Mouse (Mus musculus) forebrain, embryonic 11.5 days (tissue): ENCODE results near the gene Flvcr2. TPM values are rescaled to one million over a fixed set of nuclear protein-coding genes. Genes with fewer than 3 reads are reported as not detected.

ENCODE experiments used
- ATAC-seq: fragments of 200-750 bp; cut with Nextera tagmentation; replicated peaks from 2 replicates; pipeline ENCODE4 v1.8.0; 2017; ENCODE audit warnings: moderate TSS enrichment; ENCODE audit not compliant: low FRiP score
- DNase-seq: peaks from one replicate; pipeline ENCODE4 v3.0.0-alpha.2; 2017; ENCODE audit warnings: low spot score
- H3K27ac ChIP-seq: fragments of 300-500 bp; sonication (generic); 2 replicates; pipeline ENCODE4 v1.5.1; 2014; ENCODE audit warnings: low read depth, low read length
- H3K27me3 ChIP-seq: fragments of 300-500 bp; sonication (generic); 2 replicates; pipeline ENCODE4 v1.6.1; 2014; ENCODE audit warnings: mild to moderate bottlenecking, low read length, mixed read lengths; ENCODE audit not compliant: control insufficient read depth, insufficient read depth
- H3K36me3 ChIP-seq: fragments of 300-500 bp; sonication (generic); 2 replicates; pipeline ENCODE4 v1.6.1; 2014; ENCODE audit warnings: mild to moderate bottlenecking, low read length, moderate library complexity, mixed read lengths; ENCODE audit not compliant: control insufficient read depth, insufficient read depth
- H3K4me1 ChIP-seq: fragments of 300-500 bp; sonication (generic); replicated peaks from 2 replicates; pipeline ENCODE4 v1.6.1; 2014; ENCODE audit warnings: low read length, mixed read lengths; ENCODE audit not compliant: control insufficient read depth, insufficient read depth
- H3K4me2 ChIP-seq: fragments of 300-500 bp; sonication (generic); 2 replicates; pipeline ENCODE4 v1.6.1; 2014; ENCODE audit warnings: low read depth, mild to moderate bottlenecking, low read length, moderate library complexity, mixed read lengths; ENCODE audit not compliant: severe bottlenecking
- H3K4me3 ChIP-seq: fragments of 300-500 bp; sonication (generic); 2 replicates; pipeline ENCODE4 v1.5.1; 2014; ENCODE audit warnings: low read depth, low read length
- H3K9ac ChIP-seq: fragments of 300-500 bp; sonication (generic); 2 replicates; pipeline ENCODE4 v1.6.1; 2014; ENCODE audit warnings: low read length
- H3K9me3 ChIP-seq: fragments of 300-500 bp; sonication (generic); 2 replicates; pipeline ENCODE4 v1.6.1; 2016; ENCODE audit warnings: low read length, mixed read lengths; ENCODE audit not compliant: control insufficient read depth
- WGBS: fragments of 180-500 bp; shearing (Covaris S2); extraction: QIAGEN DNeasy Blood & Tissue Kit; methylation state at CpG from one replicate; pipeline ENCODE4 v1.1.7; 2014; 5-methylcytosine and 5-hydroxymethylcytosine counted together
- polyA plus RNA-seq: library from polyadenylated mRNA; unstranded; fragments of >200 nt; fragmentation: Nextera tagmentation; extraction: Ambion mirVana; gene quantifications from 2 replicates; pipeline ENCODE4 v1.2.1, GENCODE M21; 2014

Gene Flvcr2
- polyA plus RNA-seq, 1 experiment from 2014 or later: 0.84 TPM

DNA sequence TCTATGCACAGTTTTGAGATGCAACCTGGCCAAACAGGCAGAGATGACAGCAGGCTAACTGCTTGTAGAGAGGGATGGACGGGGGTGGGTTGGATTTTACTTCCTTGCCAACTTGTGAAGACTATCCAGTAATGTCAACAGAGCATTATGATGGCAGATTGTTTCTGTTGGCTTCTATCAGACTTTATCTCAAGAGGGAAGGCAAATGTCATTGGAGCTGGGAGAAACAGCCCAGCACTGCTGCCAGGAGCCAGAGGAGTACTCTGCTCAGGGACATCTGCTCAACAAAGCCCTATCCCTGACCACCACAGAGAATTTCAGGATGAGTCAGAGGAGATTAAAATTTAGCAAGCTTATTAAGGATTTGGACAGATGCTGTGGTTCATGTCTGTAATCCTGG lies 18.3 kb downstream of the Flvcr2 start:
- Histone ChIP-seq H3K9ac (no peak overlapping the region), H3K27me3 (no peaks in the 10 kb centered on the region), H3K4me3 (no peak overlapping the region), H3K27ac (no peak overlapping the region), H3K36me3 (no peaks in the 10 kb centered on the region), H3K4me2 (no peak overlapping the region), H3K4me1 (no peaks in the 10 kb centered on the region), H3K9me3 (no peaks in the 10 kb centered on the region)
- ATAC-seq: no peak
- WGBS: 65% methylated on average over 1 of the region's 1 CpGs
- no peak for DNase-seq

DNA sequence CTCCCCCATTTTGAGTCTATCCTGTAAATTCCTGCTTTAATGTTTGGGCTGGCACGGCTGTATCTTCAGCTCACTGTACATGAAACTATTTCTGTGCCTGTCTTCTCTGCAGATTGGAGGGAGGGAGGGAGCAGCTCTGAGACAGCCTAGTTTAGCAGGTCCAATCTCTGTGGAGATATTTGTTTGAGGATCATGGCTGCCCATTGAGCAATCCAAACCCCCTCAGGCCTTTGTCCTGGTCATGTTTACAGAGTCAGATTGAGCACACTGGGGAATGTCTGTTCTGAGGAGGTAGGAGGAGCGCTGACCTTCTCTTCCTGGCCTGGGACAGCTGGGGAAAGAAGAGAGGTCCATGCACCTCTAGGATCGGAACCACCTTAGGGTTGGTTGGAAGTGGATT lies 19.9 kb downstream of the Flvcr2 start:
- H3K9me3 ChIP-seq: no peaks in the 10 kb centered on the region
- no peak overlapping the region for H3K9ac ChIP-seq
- no peak overlapping the region for H3K27ac ChIP-seq
- H3K27me3 ChIP-seq: no peaks in the 10 kb centered on the region
- ATAC-seq: no peak
- no peak overlapping the region for H3K4me2 ChIP-seq
- no peaks in the 10 kb centered on the region for H3K4me1 ChIP-seq
- no peak overlapping the region for H3K4me3 ChIP-seq
- no peak for DNase-seq
- WGBS: 87% methylated on average over 3 of the region's 3 CpGs
- H3K36me3 ChIP-seq: no peaks in the 10 kb centered on the region

- no peak overlapping the region for H3K9ac ChIP-seq
- WGBS: 59% methylated on average over 4 of the region's 4 CpGs
- no peak overlapping the region for H3K27ac ChIP-seq
- H3K9me3 ChIP-seq: no peaks in the 10 kb centered on the region
- H3K4me1 ChIP-seq: no peaks in the 10 kb centered on the region
- no peak overlapping the region for H3K4me2 ChIP-seq
- ATAC-seq (no peak), DNase-seq (no peak)
- H3K36me3 ChIP-seq: no peaks in the 10 kb centered on the region
- no peak overlapping the region for H3K4me3 ChIP-seq
- H3K27me3 ChIP-seq: no peaks in the 10 kb centered on the region
Observed at GRCm38 (mm10) chr12:85767750-85768149, 21.4 kb downstream of the Flvcr2 start.

- WGBS: 81% methylated on average over 3 of the region's 3 CpGs
Observed at GRCm38 (mm10) chr12:85771356-85771755, 25.0 kb downstream of the Flvcr2 start.

GRCm38 (mm10) chr12:85778962-85779361 lies 32.6 kb downstream of the Flvcr2 start:
- H3K27ac ChIP-seq: no peak overlapping the region
- no peak overlapping the region for H3K4me3 ChIP-seq
- peaks cover 7% of the 10 kb centered on the region; the same call in 1 of the 2 replicates for H3K4me1 ChIP-seq
- DNase-seq: no peak
- no peaks in the 10 kb centered on the region for H3K27me3 ChIP-seq
- no peak overlapping the region for H3K4me2 ChIP-seq
- H3K9me3 ChIP-seq: no peaks in the 10 kb centered on the region
- no peaks in the 10 kb centered on the region for H3K36me3 ChIP-seq
- WGBS: 82% methylated on average over 3 of the region's 3 CpGs
- H3K9ac ChIP-seq: no peak overlapping the region
- no peak for ATAC-seq

More at GRCm38 (mm10) chr12:85771356-85771755, 25.0 kb downstream of the Flvcr2 start:
- H3K4me2 ChIP-seq: no peak overlapping the region
- ATAC-seq: no peak
- H3K4me1 ChIP-seq: no peaks in the 10 kb centered on the region
- no peak overlapping the region for H3K27ac ChIP-seq
- DNase-seq: no peak
- H3K27me3 ChIP-seq: no peaks in the 10 kb centered on the region
- no peaks in the 10 kb centered on the region for H3K9me3 ChIP-seq
- no peaks in the 10 kb centered on the region for H3K36me3 ChIP-seq
- H3K4me3 ChIP-seq: no peak overlapping the region
- no peak overlapping the region for H3K9ac ChIP-seq

DNA sequence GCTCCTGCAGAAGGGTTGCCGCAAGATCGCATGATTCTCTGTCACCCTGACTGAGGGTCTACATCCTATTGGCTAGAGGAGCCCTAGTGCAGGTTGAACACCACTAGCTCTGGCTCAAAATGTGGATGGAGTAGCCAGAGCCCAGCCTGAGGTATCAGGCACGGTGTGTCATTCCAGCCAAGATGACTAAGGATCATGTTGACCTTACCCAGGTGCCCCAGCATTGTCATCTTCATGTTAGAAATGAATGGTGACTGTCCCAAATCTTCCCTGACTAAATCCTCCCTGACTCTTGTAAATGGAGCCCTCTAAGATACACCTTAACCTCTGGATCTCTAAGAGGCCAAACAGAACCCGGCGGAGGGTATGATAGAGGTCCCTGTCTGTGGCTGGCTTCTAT lies 33.4 kb downstream of the Flvcr2 start:
- no peak overlapping the region for H3K4me2 ChIP-seq
- no peak overlapping the region for H3K27ac ChIP-seq
- peaks cover 7% of the 10 kb centered on the region; the same call in 1 of the 2 replicates for H3K4me1 ChIP-seq
- H3K9ac ChIP-seq: no peak overlapping the region
- no peak for ATAC-seq
- WGBS: 94% methylated on average over 5 of the region's 5 CpGs
- no peaks in the 10 kb centered on the region for H3K27me3 ChIP-seq
- no peak for DNase-seq
- no peak overlapping the region for H3K4me3 ChIP-seq
- H3K36me3 ChIP-seq: no peaks in the 10 kb centered on the region
- H3K9me3 ChIP-seq: no peaks in the 10 kb centered on the region

DNA sequence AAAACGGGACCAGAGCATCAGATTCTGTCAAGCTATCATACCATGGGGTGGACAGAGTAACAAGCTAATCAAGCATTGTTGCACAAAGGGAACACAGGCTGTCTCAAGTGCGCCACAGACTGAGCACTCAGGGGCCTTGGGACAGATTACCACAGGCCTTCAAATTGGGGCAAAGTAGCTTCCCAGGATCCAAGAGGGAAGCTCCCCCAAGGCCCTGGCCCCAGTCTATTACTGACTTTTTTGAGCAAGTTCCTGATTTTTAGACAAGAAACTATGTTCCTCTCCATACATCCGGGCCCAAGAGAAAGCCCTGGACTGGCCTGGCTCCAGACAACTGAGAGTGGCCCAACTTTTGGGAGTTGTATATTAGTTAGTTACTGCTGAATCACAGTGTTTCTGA lies 35.3 kb downstream of the Flvcr2 start:
- Histone ChIP-seq H3K27me3 (no peaks in the 10 kb centered on the region), H3K4me2 (no peak overlapping the region), H3K4me1 (peaks cover 7% of the 10 kb centered on the region; the same call in 1 of the 2 replicates), H3K27ac (no peak overlapping the region), H3K9me3 (no peaks in the 10 kb centered on the region), H3K4me3 (no peak overlapping the region), H3K36me3 (no peaks in the 10 kb centered on the region), H3K9ac (no peak overlapping the region)
- DNase-seq (no peak), ATAC-seq (no peak)
- 82% methylated on average over 3 of the region's 3 CpGs for WGBS

GRCm38 (mm10) chr12:85784916-85785815 lies 38.8 kb downstream of the Flvcr2 start:
- no peaks in the 10 kb centered on the region for H3K36me3 ChIP-seq
- no peaks in the 10 kb centered on the region for H3K4me1 ChIP-seq
- ATAC-seq (no peak), DNase-seq (no peak)
- WGBS: 80% methylated on average over 19 of the region's 19 CpGs
- H3K9ac ChIP-seq: no peak overlapping the region
- H3K27ac ChIP-seq: no peak overlapping the region
- no peak overlapping the region for H3K4me3 ChIP-seq
- H3K9me3 ChIP-seq: no peaks in the 10 kb centered on the region
- no peak overlapping the region for H3K4me2 ChIP-seq
- no peaks in the 10 kb centered on the region for H3K27me3 ChIP-seq

DNA sequence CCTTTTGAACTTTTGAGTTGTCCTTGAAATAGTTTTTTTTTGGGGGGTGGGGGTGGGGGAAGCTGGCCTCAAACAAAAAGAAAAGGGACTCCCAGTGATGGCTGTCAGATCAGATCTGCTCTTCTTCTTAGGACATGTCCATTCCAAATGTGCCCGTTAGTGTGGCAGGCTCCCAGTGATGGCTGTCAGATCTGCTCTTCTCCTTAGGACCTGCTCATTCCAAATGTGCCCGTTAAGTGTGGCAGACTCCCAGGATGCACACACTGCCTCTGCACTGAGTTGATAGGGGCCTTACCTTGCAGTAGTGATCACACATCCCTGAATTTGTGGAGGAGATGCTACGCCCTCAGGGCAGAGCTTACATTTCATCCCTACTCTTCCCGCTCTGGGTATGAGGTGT lies 45.8 kb downstream of the Flvcr2 start:
- Histone ChIP-seq H3K9ac (no peak overlapping the region), H3K9me3 (no peaks in the 10 kb centered on the region), H3K27ac (no peak overlapping the region), H3K36me3 (no peaks in the 10 kb centered on the region), H3K4me2 (no peak overlapping the region), H3K4me3 (no peak overlapping the region), H3K4me1 (no peaks in the 10 kb centered on the region), H3K27me3 (no peaks in the 10 kb centered on the region)
- DNase-seq (no peak), ATAC-seq (no peak)
- WGBS: 81% methylated on average over 4 of the region's 4 CpGs
